Mouse (Mus musculus) C2C12 (cell line): ENCODE results near the gene Hes3. TPM values are rescaled to one million over a fixed set of nuclear protein-coding genes. Genes with fewer than 3 reads are reported as not detected.
A peak's percentile ranks its signal among the peaks of the same experiment; 100 is the strongest.

Experiments used
- H3K27me3 ChIP-seq: one replicate; pipeline ENCODE4 v1.6.1; 2011; ENCODE audit not compliant: control insufficient read depth, insufficient read depth, insufficient read length
- H3K36me3 ChIP-seq: one replicate; pipeline ENCODE4 v1.6.1; 2011; ENCODE audit not compliant: control insufficient read depth, insufficient read depth
- H3K4me3 ChIP-seq: one replicate; pipeline ENCODE4 v1.5.1; 2011; ENCODE audit warnings: mild to moderate bottlenecking, control low read depth; ENCODE audit not compliant: poor library complexity, insufficient read depth, severe bottlenecking
- H3K79me2 ChIP-seq: one replicate; pipeline ENCODE4 v1.6.1; 2011; ENCODE audit not compliant: control insufficient read depth, insufficient read depth
- H3K79me3 ChIP-seq: one replicate; pipeline ENCODE4 v1.6.1; 2011; ENCODE audit warnings: low read depth, control low read depth
- H3ac ChIP-seq: one replicate; pipeline ENCODE3; 2011; ENCODE audit warnings: low read depth; ENCODE audit not compliant: control insufficient read depth, insufficient read length
- CEBPB ChIP-seq: IDR thresholded peaks from one replicate; pipeline ENCODE4 v1.6.1; 2011; ENCODE audit warnings: low read depth, mild to moderate bottlenecking, control low read depth, moderate library complexity
- CTCF ChIP-seq: IDR thresholded peaks from one replicate; pipeline ENCODE4 v1.5.1; 2011; ENCODE audit not compliant: control insufficient read depth, insufficient read depth, insufficient read length
- FOSL1 ChIP-seq: IDR thresholded peaks from one replicate; pipeline ENCODE4 v1.8.0; 2011; ENCODE audit warnings: mild to moderate bottlenecking, low read length; ENCODE audit not compliant: poor library complexity, insufficient read depth, severe bottlenecking
- MAX ChIP-seq: IDR thresholded peaks from one replicate; pipeline ENCODE4 v1.6.1; 2011; ENCODE audit warnings: mild to moderate bottlenecking, control low read depth
- MYOD1 ChIP-seq: IDR thresholded peaks from one replicate; pipeline ENCODE4 v1.6.1; 2011; ENCODE audit warnings: low read depth; ENCODE audit not compliant: control insufficient read depth, insufficient read length
- MYOG ChIP-seq: IDR thresholded peaks from one replicate; pipeline ENCODE4 v1.6.1; 2011; ENCODE audit not compliant: control insufficient read depth, insufficient read length; ENCODE audit errors: extremely low read depth
- USF1 ChIP-seq: IDR thresholded peaks from one replicate; pipeline ENCODE4 v1.6.1; 2011; ENCODE audit warnings: low read depth, mild to moderate bottlenecking, control low read depth, moderate library complexity
- polyA plus RNA-seq: library from polyadenylated mRNA; unstranded; fragments of >200 nt; fragmentation: generic; extraction: Trizol; gene quantifications from one replicate; pipeline ENCODE4 v1.2.1, GENCODE M21; 2012; ENCODE audit warnings: missing spikeins

The Hes3 gene
- polyA plus RNA-seq, 1 experiment, result not detected

DNA sequence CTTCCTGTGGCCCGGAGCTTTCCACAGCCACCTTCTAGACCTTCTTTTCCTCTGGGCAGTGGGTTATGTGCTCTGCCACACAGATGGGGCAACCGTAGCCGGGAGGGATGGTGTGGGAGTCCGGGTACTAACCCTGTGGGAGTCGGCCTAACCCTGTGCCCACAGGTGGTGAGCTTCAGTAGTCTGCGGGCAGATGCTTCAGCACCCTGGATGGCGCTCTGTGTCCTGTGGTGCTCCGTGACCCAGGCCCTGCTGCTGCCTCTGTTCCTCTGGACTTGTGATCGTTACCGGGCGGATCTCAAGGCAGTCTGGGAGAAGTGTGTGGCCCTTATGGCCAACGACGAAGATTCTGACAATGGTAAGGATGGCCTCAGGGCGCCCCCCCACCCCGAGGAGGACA lies 9.9 kb downstream of the Hes3 start:
- Histone ChIP-seq H3K79me3 (no peaks in the 10 kb centered on the region), H3K4me3 (no peak overlapping the region), H3K79me2 (no peaks in the 10 kb centered on the region), H3K27me3 (peaks cover 5% of the 10 kb centered on the region), H3ac (no peak overlapping the region), H3K36me3 (no peaks in the 10 kb centered on the region)
- no peak for TF ChIP-seq MYOD1
- no peak for TF ChIP-seq MAX
- TF ChIP-seq CTCF, result no peak
- TF ChIP-seq CEBPB, result no peak

DNA sequence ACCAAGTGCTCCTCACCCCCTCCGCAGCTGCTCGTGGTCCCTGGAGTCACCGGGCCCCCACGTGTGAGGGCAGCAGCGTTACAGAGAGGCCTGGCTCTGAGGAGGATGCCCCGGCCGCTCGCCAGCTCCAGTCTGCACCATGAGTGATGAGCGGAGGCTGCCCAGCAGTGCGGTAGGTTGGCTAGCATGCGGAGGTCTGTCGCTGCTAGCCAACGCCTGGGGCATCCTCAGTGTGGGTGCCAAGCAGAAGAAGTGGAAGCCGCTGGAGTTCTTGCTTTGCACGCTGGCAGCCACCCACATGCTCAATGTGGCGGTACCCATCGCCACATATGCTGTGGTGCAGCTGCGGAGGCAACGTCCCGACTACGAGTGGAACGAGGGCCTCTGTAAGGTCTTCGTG lies 12.5 kb downstream of the Hes3 start:
- Histone ChIP-seq H3ac (no peak overlapping the region), H3K79me3 (no peaks in the 10 kb centered on the region), H3K4me3 (no peak overlapping the region), H3K79me2 (no peaks in the 10 kb centered on the region), H3K36me3 (no peaks in the 10 kb centered on the region), H3K27me3 (no peaks in the 10 kb centered on the region)
- TF ChIP-seq CEBPB, result no peak
- no peak for TF ChIP-seq MYOG

DNA sequence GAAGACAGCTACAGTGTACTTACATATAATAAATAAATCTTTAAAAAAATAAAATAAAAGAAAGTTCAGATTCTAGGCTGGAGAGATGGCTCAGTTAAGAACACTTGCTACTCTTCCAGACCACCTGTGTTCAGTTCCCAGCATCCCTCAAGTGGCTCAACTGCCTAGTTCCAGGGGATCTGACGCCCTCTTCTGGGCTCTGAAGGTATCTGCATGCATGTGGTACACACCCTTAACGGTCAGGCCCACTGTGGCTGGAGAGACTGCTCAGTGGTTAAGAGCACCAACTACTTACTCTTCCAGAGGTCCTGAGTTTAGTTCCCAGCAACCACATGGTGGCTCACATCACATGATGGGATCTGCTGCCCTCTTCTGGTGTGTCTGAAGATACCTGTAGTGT lies 13.5 kb downstream of the Hes3 start:
- H3K36me3 ChIP-seq, result no peaks in the 10 kb centered on the region
- no peaks in the 10 kb centered on the region for H3K79me3 ChIP-seq
- H3K27me3 ChIP-seq, result no peaks in the 10 kb centered on the region
- H3K4me3 ChIP-seq, result no peak overlapping the region
- H3ac ChIP-seq, result no peak overlapping the region
- no peaks in the 10 kb centered on the region for H3K79me2 ChIP-seq
- TF ChIP-seq CTCF (no peak), CEBPB (no peak), FOSL1 (no peak), USF1 (no peak), MAX (no peak), MYOD1 (no peak), MYOG (no peak)

DNA sequence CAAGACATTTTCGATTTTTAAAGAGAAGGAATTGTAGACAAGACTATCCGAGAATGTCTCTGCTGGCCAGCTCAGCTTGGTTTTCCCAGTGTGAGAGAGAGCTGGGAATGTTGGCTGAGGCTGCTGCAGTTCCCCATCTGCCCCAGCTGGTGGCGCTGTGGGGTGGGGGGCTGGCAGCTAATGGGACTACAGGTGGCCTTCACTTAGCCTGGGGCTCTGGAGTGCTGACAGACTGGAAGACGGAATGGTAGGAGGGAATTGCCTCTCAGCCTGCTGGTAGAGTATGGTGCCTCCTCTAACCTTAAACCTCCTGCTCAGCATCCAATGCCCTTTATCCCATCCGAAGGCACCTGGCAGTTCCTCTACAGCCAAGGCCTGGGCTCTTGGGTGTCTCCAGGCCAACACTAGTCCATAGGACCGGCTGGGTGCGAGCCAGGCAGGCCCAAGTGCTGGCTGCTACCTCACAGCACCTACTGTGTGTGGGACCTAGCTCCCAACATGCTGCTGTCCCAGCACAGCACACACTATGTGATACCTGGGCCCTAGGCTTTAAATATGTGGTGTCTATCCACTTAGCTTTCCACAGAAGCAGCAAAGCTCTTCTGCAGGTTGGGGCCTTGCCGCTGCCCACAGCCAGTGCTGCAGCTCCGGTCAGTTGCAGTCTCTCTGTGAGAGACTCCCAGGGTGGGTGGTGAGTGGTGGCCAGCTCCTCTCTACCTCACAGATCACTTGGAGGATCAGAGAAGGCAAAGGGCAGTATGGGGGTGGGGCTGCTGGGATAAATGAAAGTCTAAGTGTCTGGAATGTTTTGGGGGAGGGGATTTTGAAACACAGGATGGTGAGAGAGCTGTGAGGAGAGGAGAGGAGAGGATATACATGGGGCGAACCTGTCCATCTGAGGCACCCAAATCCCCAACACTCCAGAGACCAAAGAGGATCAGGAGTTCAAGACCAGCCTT lies 14.8 kb downstream of the Hes3 start:
- Histone ChIP-seq H3K79me3 (no peaks in the 10 kb centered on the region), H3K27me3 (no peaks in the 10 kb centered on the region), H3K79me2 (no peaks in the 10 kb centered on the region), H3K36me3 (no peaks in the 10 kb centered on the region), H3K4me3 (no peak overlapping the region), H3ac (no peak overlapping the region)
- TF ChIP-seq CTCF (peak; percentile 78), MAX (no peak), USF1 (no peak), MYOG (no peak)

DNA sequence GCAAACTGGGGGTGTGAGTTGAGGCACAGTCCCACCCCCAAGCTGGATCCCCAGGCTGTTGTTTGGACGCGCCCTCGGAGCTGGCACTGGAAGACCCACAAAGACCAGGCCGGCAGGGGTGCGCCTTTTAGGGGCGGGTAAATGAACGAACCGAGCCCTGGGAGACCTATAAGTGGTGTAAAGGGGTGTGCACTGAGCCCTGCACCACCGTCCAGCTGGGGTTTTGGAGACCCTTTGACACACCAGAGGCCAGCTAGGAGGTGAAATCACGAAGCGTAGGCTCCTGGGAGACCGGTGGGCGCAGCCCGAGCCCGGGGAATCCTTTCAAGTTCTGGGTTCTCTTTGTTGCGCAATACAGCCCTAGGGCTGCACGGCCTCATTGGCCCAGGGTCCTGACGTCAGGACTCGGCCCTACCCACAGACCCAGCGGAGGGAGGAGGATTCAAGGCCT lies 16.8 kb downstream of the Hes3 start:
- Histone ChIP-seq H3K79me3 (no peaks in the 10 kb centered on the region), H3K36me3 (peaks cover 2% of the 10 kb centered on the region), H3K27me3 (no peaks in the 10 kb centered on the region), H3ac (peak overlapping the region; percentile 74), H3K79me2 (no peaks in the 10 kb centered on the region), H3K4me3 (peak overlapping the region; percentile 30)
- TF ChIP-seq CEBPB (peak; percentile 88), MYOG (no peak)

DNA sequence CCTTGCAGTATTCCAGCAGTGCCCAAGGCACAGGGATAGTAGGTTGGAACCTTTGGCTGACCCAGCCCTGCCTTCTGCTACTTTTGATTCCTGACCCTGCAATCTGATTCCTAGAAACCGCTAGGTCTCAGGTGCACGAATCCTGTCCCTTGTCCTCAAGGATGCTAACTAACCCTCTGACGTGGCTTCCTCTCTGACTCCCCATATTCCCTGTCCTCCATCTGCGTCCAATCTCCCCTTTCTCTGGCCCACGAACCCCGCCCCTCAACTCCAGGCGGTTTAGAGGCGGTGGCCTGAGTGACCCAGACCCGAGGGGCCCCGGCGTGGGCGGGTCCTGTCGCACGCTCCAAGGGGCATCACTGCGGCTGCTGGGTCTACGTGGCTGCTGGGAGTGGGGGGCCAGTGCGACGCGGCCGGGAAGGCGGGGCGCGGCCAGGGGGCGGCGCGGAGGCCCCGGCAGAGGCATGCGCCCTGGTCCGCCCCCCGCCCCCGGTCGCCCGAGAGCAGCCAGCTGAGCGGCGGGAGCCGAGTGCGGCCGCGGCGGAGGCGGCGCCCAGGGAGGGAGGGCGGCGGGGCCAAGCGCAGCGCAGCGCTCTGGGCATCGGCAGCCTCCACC lies 17.7 kb downstream of the Hes3 start, which contains the start of gene Gpr153:
Gene Gpr153 (plus strand): TSS at position 612 of the 616 bp plus-strand sequence.
- no peaks in the 10 kb centered on the region for H3K79me2 ChIP-seq
- peak within 1 kb of the TSS; percentile 30 for H3K4me3 ChIP-seq
- peaks cover 12% of the 10 kb centered on the region for H3K36me3 ChIP-seq
- H3K27me3 ChIP-seq, result no peaks in the 10 kb centered on the region
- peak within 1 kb of the TSS; percentile 74 for H3ac ChIP-seq
- no peaks in the 10 kb centered on the region for H3K79me3 ChIP-seq
- TF ChIP-seq CTCF, result no peak
- TF ChIP-seq FOSL1, result no peak
- TF ChIP-seq MAX, result no peak
- no peak for TF ChIP-seq CEBPB
- no peak for TF ChIP-seq USF1
- TF ChIP-seq MYOG, result no peak
- no peak for TF ChIP-seq MYOD1
